Mouse (Mus musculus): ENCODE measurements around the gene Slc39a3. TPM values are rescaled to one million over a fixed set of nuclear protein-coding genes. Genes with fewer than 3 reads are reported as not detected.
"Not testable (repeated sequence)": the region's sequence is repeated elsewhere in the genome, so short reads cannot be mapped to it uniquely, and the experiment has no call there.

Gene Slc39a3
- polyA plus RNA-seq, 1 experiment: 21.8 TPM

DNA sequence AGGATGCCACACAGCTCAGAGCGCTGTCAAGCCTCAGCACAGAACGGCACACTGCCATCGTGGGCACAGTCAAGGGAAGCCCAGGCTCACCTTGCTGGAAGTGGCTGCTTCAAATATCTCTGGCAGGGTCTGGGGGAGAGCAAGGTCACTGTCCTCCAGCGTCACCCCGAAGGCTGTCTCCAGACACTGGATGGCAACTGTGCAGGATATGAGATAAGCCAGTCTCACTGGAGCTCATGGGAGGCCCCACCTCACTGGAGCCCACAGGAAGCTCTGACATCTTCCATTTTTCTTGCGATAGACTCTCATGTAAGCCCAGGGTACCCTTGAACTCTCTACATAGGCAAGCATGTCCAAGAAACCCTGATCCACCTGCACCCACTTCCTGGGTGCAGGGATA lies 13.9 kb upstream of the Slc39a3 start:
- Histone ChIP-seq H3ac (ENCODE audit: control insufficient read depth, insufficient read length) (no peak overlapping the region), H3K36me3 (ENCODE audit: control insufficient read depth, insufficient read depth) (peaks cover 16% of the 10 kb centered on the region), H3K79me2 (ENCODE audit: control insufficient read depth, insufficient read depth) (peaks cover 31% of the 10 kb centered on the region), H3K4me3 (no peak overlapping the region), H3K27me3 (ENCODE audit: control insufficient read depth, insufficient read depth, insufficient read length) (no peaks in the 10 kb centered on the region), H3K4me2 (ENCODE audit: low read depth) (no peak overlapping the region)
- TF ChIP-seq TCF12 (IDR thresholded peaks at IDR 0.05; ENCODE audit: insufficient read depth, poor library complexity, severe bottlenecking) (no peak), REST (IDR thresholded peaks at IDR 0.05; ENCODE audit: insufficient read depth, insufficient read length) (no peak), SRF (IDR thresholded peaks at IDR 0.05; ENCODE audit: control insufficient read depth, insufficient read length, low read depth) (no peak), E2F4 (IDR thresholded peaks at IDR 0.05; ENCODE audit: insufficient read depth) (no peak), TCF3 (IDR thresholded peaks at IDR 0.05; ENCODE audit: insufficient read length, low read depth) (no peak), USF1 (IDR thresholded peaks at IDR 0.05; ENCODE audit: low read depth) (no peak), CEBPB (IDR thresholded peaks at IDR 0.05; ENCODE audit: insufficient read depth, poor library complexity, severe bottlenecking) (no peak), POLR2AphosphoS2 (IDR thresholded peaks at IDR 0.05; ENCODE audit: insufficient read length, low read depth) (no peak), MAX (IDR thresholded peaks at IDR 0.05; ENCODE audit: low read depth) (no peak), MYOD1 (IDR thresholded peaks at IDR 0.05; ENCODE audit: control insufficient read depth in 1 of 3, insufficient read length in 2 of 3, low read depth in 2 of 3) (no peak), MYOG (IDR thresholded peaks at IDR 0.05; ENCODE audit: control insufficient read depth in 1 of 3, insufficient read depth in 1 of 3, insufficient read length in 2 of 3, low read depth in 2 of 3) (no peak), POLR2A (IDR thresholded peaks at IDR 0.05; ENCODE audit: insufficient read length, low read depth) (no peak)

DNA sequence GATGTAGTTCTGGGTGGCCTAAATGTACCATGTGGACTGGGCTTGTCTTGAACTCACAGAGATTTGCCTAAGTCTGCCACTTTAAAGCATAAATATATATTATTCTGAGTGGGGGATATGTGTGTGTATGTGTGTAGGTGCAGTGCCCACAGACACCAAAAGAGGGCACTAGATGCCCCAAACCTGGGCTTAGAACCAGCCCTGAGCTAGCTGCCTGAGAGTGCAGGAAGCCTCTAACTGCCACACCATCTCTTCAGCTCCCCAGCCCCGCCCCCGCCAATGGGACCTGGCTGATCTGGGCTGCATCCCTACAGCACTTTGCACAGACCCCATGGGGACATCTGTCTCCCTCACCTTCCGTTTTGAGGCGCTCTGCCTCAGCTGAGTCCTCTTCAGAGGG lies 13.4 kb upstream of the Slc39a3 start:
- no peak overlapping the region for H3K4me3 ChIP-seq
- no peak overlapping the region for H3K4me2 ChIP-seq (ENCODE audit: low read depth)
- no peak for TF ChIP-seq POLR2AphosphoS2 (IDR thresholded peaks at IDR 0.05; ENCODE audit: insufficient read length, low read depth)
- TF ChIP-seq MAX (IDR thresholded peaks at IDR 0.05; ENCODE audit: low read depth): no peak
- no peak for TF ChIP-seq E2F4 (IDR thresholded peaks at IDR 0.05; ENCODE audit: insufficient read depth)
- TF ChIP-seq SRF (IDR thresholded peaks at IDR 0.05; ENCODE audit: control insufficient read depth, insufficient read length, low read depth): no peak
- no peak for TF ChIP-seq MYOD1 (IDR thresholded peaks at IDR 0.05; ENCODE audit: control insufficient read depth in 1 of 3, insufficient read length in 2 of 3, low read depth in 2 of 3)
- no peak for TF ChIP-seq CEBPB (IDR thresholded peaks at IDR 0.05; ENCODE audit: insufficient read depth, poor library complexity, severe bottlenecking)
- TF ChIP-seq TCF3 (IDR thresholded peaks at IDR 0.05; ENCODE audit: insufficient read length, low read depth): no peak
- no peaks in the 10 kb centered on the region for H3K27me3 ChIP-seq (ENCODE audit: control insufficient read depth, insufficient read depth, insufficient read length)
- H3K36me3 ChIP-seq (ENCODE audit: control insufficient read depth, insufficient read depth): peaks cover 16% of the 10 kb centered on the region
- peaks cover 26% of the 10 kb centered on the region for H3K79me2 ChIP-seq (ENCODE audit: control insufficient read depth, insufficient read depth)
- no peak overlapping the region for H3ac ChIP-seq (ENCODE audit: control insufficient read depth, insufficient read length)

DNA sequence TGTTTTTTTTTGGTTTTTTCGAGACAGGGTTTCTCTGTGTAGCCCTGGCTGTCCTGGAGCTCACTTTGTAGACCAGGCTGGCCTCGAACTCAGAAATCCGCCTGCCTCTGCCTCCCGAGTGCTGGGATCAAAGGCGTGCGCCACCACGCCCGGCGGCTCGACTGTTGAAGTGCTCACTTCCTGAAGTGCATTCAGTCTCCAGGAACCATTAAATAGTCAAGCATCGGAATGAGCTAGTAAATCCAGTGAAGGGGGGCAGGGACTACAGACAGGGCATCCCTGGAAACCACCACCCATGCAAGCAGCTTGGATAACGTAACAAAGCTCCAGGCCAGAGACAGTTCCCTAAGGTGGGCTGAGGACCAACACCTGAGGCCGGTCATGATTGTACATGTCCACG lies 8.0 kb upstream of the Slc39a3 start:
- not testable (repeated sequence) for H3K4me3 ChIP-seq; H3K4me2 ChIP-seq (ENCODE audit: low read depth); H3K27me3 ChIP-seq (ENCODE audit: control insufficient read depth, insufficient read depth, insufficient read length); H3K79me2 ChIP-seq (ENCODE audit: control insufficient read depth, insufficient read depth); H3ac ChIP-seq (ENCODE audit: control insufficient read depth, insufficient read length)
- H3K36me3 ChIP-seq (ENCODE audit: control insufficient read depth, insufficient read depth): peaks cover 18% of the 10 kb centered on the region

DNA sequence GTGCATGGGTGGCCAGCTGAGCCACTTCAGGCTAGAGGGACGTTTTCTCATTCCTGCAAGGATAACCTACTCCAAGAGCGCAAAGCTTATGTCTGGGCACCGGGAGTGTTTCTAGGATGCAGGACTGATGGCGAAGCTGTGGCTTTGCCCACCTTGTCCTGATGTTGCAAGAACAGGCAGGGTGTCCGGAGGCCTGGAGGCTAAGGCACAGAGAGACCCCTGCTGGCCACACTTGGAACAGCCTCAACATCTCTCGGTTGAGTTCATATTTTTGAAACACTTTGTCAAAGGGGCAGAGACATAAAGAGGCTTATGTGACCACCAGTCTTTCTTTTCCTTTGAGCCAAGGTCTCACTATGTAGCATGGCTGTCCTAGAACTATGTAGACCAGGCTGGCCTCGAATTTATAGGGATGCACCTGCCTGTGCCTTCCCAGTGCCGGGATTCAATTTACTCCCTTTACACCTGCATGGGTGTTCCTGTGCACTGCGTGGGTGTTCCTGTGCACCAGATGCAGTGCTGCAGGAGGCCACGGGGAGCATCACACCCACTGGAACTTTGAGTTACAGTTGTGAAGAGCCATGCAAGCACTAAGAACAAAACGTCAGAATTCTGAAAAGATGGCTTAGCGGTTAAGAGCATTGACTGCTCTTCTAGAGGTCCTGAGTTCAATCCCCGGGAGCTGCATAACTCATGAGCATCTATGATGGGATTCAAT lies 4.4 kb upstream of the Slc39a3 start:
- Histone ChIP-seq H3K79me2 (ENCODE audit: control insufficient read depth, insufficient read depth) (no peaks in the 10 kb centered on the region), H3K36me3 (ENCODE audit: control insufficient read depth, insufficient read depth) (peaks cover 5% of the 10 kb centered on the region), H3K27me3 (ENCODE audit: control insufficient read depth, insufficient read depth, insufficient read length) (no peaks in the 10 kb centered on the region), H3K4me2 (ENCODE audit: low read depth) (no peak overlapping the region), H3ac (ENCODE audit: control insufficient read depth, insufficient read length) (no peak overlapping the region), H3K4me3 (no peak overlapping the region)
- TF ChIP-seq SRF (IDR thresholded peaks at IDR 0.05; ENCODE audit: control insufficient read depth, insufficient read length, low read depth): no peak
- TF ChIP-seq MYOD1 (IDR thresholded peaks at IDR 0.05; ENCODE audit: control insufficient read depth in 1 of 3, insufficient read length in 2 of 3, low read depth in 2 of 3): no peak
- TF ChIP-seq TCF12 (IDR thresholded peaks at IDR 0.05; ENCODE audit: insufficient read depth, poor library complexity, severe bottlenecking): no peak
- TF ChIP-seq REST (IDR thresholded peaks at IDR 0.05; ENCODE audit: insufficient read depth, insufficient read length): no peak
- TF ChIP-seq POLR2AphosphoS2 (IDR thresholded peaks at IDR 0.05; ENCODE audit: insufficient read length, low read depth): peak; percentile 16
- no peak for TF ChIP-seq TCF3 (IDR thresholded peaks at IDR 0.05; ENCODE audit: insufficient read length, low read depth)
- no peak for TF ChIP-seq MAX (IDR thresholded peaks at IDR 0.05; ENCODE audit: low read depth)
- TF ChIP-seq POLR2A (IDR thresholded peaks at IDR 0.05; ENCODE audit: insufficient read length, low read depth): no peak
- TF ChIP-seq CEBPB (IDR thresholded peaks at IDR 0.05; ENCODE audit: insufficient read depth, poor library complexity, severe bottlenecking): peak; percentile 60; the same call in 1 of the 2 replicates

DNA sequence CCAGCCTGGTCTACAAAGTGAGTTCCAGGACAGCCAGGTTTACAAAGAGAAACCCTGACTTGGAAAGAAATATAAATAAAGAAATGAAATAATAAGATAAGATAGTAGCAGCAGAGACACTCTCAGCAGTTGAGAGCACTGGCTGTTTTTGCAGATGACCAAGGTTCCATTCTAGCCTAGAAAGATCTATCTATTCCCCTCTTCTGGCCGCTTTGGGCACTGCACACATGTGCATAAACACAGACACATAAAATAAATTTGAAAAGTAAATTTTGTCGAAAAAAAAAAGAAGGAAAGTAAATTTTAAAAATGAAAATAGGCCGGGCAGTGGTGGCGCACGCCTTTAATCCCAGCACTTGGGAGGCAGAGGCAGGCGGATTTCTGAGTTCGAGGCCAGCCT lies 975 bp downstream of the Slc39a3 start:
- H3K36me3 ChIP-seq (ENCODE audit: control insufficient read depth, insufficient read depth): no peaks in the 10 kb centered on the region
- peak overlapping the region; percentile 2 for H3ac ChIP-seq (ENCODE audit: control insufficient read depth, insufficient read length)
- H3K4me3 ChIP-seq: peak overlapping the region; percentile 35
- no peaks in the 10 kb centered on the region for H3K79me2 ChIP-seq (ENCODE audit: control insufficient read depth, insufficient read depth)
- TF ChIP-seq USF1 (IDR thresholded peaks at IDR 0.05; ENCODE audit: low read depth) (no peak), CEBPB (IDR thresholded peaks at IDR 0.05; ENCODE audit: insufficient read depth, poor library complexity, severe bottlenecking) (no peak), POLR2A (IDR thresholded peaks at IDR 0.05; ENCODE audit: insufficient read length, low read depth) (no peak), MYOG (IDR thresholded peaks at IDR 0.05; ENCODE audit: control insufficient read depth in 1 of 3, insufficient read depth in 1 of 3, insufficient read length in 2 of 3, low read depth in 2 of 3) (no peak), REST (IDR thresholded peaks at IDR 0.05; ENCODE audit: insufficient read depth, insufficient read length) (no peak), POLR2AphosphoS2 (IDR thresholded peaks at IDR 0.05; ENCODE audit: insufficient read length, low read depth) (no peak), E2F4 (IDR thresholded peaks at IDR 0.05; ENCODE audit: insufficient read depth) (no peak), TCF12 (IDR thresholded peaks at IDR 0.05; ENCODE audit: insufficient read depth, poor library complexity, severe bottlenecking) (no peak), SRF (IDR thresholded peaks at IDR 0.05; ENCODE audit: control insufficient read depth, insufficient read length, low read depth) (no peak), TCF3 (IDR thresholded peaks at IDR 0.05; ENCODE audit: insufficient read length, low read depth) (no peak), MAX (IDR thresholded peaks at IDR 0.05; ENCODE audit: low read depth) (no peak), MYOD1 (IDR thresholded peaks at IDR 0.05; ENCODE audit: control insufficient read depth in 1 of 3, insufficient read length in 2 of 3, low read depth in 2 of 3) (no peak)
- peak overlapping the region; percentile 68 for H3K4me2 ChIP-seq (ENCODE audit: low read depth)
- no peaks in the 10 kb centered on the region for H3K27me3 ChIP-seq (ENCODE audit: control insufficient read depth, insufficient read depth, insufficient read length)

Measured in myocyte (in vitro differentiated cells).